ENCODE assay signal across 12 mouse cellular contexts in genomic region chr19:34265604-34266193, GRCm38 (mm10). TPM values are rescaled to one million over a fixed set of nuclear protein-coding genes. Genes with fewer than 3 reads are reported as not detected.
DNase-seq lines count a peak whose midpoint lies in the region; ATAC-seq and TF ChIP-seq lines count a peak whose summit lies in the region.
"Had no signal": no experiment of that assay in that cellular context is flagged by ENCODE, and none has a peak within 500 bp of the region (broad histone marks: within the 10 kb centered on the region; RNA-seq: fewer than 3 reads in every experiment).

No protein-coding gene starts in this region.

- H3K36me3 ChIP-seq in lung, embryonic 14.5 days (ENCODE audit: insufficient read depth): no peaks in the 10 kb centered on the region
- no peaks in the 10 kb centered on the region for H3K36me3 ChIP-seq in heart, embryonic 16.5 days (ENCODE audit: control insufficient read depth, insufficient read depth)
- no peaks in the 10 kb centered on the region for H3K36me3 ChIP-seq in stomach, embryonic 16.5 days (ENCODE audit: control insufficient read depth, insufficient read depth, low read length)
- H3K36me3 ChIP-seq: limb, embryonic 15.5 days had no signal

- peak; percentile 52 for DNase-seq in lung, embryonic 14.5 days
- no peak for DNase-seq in lung, adult 2 months
- peak; percentile 41 to 68 for DNase-seq in heart, adult 18-20 months
- no peak for DNase-seq in cerebellum, postnatal 10 days
- DNase-seq in left cerebral cortex, postnatal 4 days: no peak
- DNase-seq: cerebellum, postnatal 36 days; gastrocnemius, postnatal 10 days had no signal

- no peak for TF ChIP-seq CTCF in lung, embryonic 14.5 days (IDR thresholded peaks at IDR 0.05; ENCODE audit: low read depth)
- no peak for TF ChIP-seq CTCF in lung, adult 2 months (IDR thresholded peaks at IDR 0.05; ENCODE audit: insufficient read depth, low read length)

- no peaks in the 10 kb centered on the region for H3K9me3 ChIP-seq in lung, embryonic 14.5 days (ENCODE audit: low read depth, low read length)
- H3K9me3 ChIP-seq in heart, embryonic 16.5 days (replicated peaks; ENCODE audit: control insufficient read depth, low read length): no peaks in the 10 kb centered on the region
- H3K9me3 ChIP-seq in stomach, embryonic 16.5 days (replicated peaks; ENCODE audit: control insufficient read depth, low read length): no peaks in the 10 kb centered on the region
- H3K9me3 ChIP-seq: limb, embryonic 15.5 days had no signal

- peak overlapping the region; percentile 50; the same call in 1 of the 2 replicates for H3K27ac ChIP-seq in lung, embryonic 14.5 days (ENCODE audit: low read depth)
- peak overlapping the region; percentile 78 for H3K27ac ChIP-seq in heart, embryonic 16.5 days (ENCODE audit: low read length)
- H3K27ac ChIP-seq in stomach, embryonic 16.5 days (ENCODE audit: low read length): peak overlapping the region; percentile 42
- H3K27ac ChIP-seq: limb, embryonic 15.5 days had no signal

- no peaks in the 10 kb centered on the region for H3K4me1 ChIP-seq in lung, embryonic 14.5 days (ENCODE audit: insufficient read depth)
- H3K4me1 ChIP-seq in lung, adult 2 months (ENCODE audit: control insufficient read depth, insufficient read depth, low read length): peaks cover 9% of the 10 kb centered on the region
- peaks cover 7% of the 10 kb centered on the region for H3K4me1 ChIP-seq in heart, embryonic 16.5 days (ENCODE audit: control insufficient read depth, insufficient read depth, low read length)
- H3K4me1 ChIP-seq in stomach, embryonic 16.5 days (ENCODE audit: control insufficient read depth, insufficient read depth, low read length): no peaks in the 10 kb centered on the region; the same call in none of the 2 replicates
- H3K4me1 ChIP-seq: limb, embryonic 15.5 days had no signal

- H3K4me3 ChIP-seq in lung, embryonic 14.5 days (ENCODE audit: low read depth, low read length): no peak overlapping the region
- no peak overlapping the region for H3K4me3 ChIP-seq in lung, adult 2 months (replicated peaks; ENCODE audit: extremely low read depth, low read depth, low read length)
- H3K4me3 ChIP-seq in heart, embryonic 16.5 days (ENCODE audit: low read length): no peak overlapping the region
- no peak overlapping the region for H3K4me3 ChIP-seq in stomach, embryonic 16.5 days (replicated peaks; ENCODE audit: low read length)
- H3K4me3 ChIP-seq: limb, embryonic 15.5 days had no signal

- TF ChIP-seq POLR2A in lung, adult 2 months (IDR thresholded peaks at IDR 0.05; ENCODE audit: borderline replicate concordance, extremely low read depth, low read depth, low read length): no peak

- H3K9ac ChIP-seq in lung, embryonic 14.5 days: no peak overlapping the region
- 0 out of 2 replicates have a peak overlapping the region, but pooled peaks have one; percentile 15 for H3K9ac ChIP-seq in heart, embryonic 16.5 days (ENCODE audit: low read length)
- no peak overlapping the region for H3K9ac ChIP-seq in stomach, embryonic 16.5 days (ENCODE audit: low read length)
- H3K9ac ChIP-seq: limb, embryonic 15.5 days had no signal

- no peak for ATAC-seq in lung, embryonic 14.5 days (ENCODE audit: insufficient read depth)
- peak; percentile 28; the same call in 1 of the 2 replicates for ATAC-seq in heart, embryonic 16.5 days (replicated peaks; ENCODE audit: extremely low read depth, insufficient read depth, low FRiP score)
- peak; percentile 62; the same call in 1 of the 2 replicates for ATAC-seq in stomach, embryonic 16.5 days (ENCODE audit: insufficient read depth, low FRiP score)

- intact Hi-C loops in left cerebral cortex, postnatal 4 days (cut with DNase I): no loop called here

- no peaks in the 10 kb centered on the region for H3K27me3 ChIP-seq in lung, embryonic 14.5 days (ENCODE audit: insufficient read depth, low read length)
- H3K27me3 ChIP-seq in heart, embryonic 16.5 days (ENCODE audit: control insufficient read depth, insufficient read depth, low read length): no peaks in the 10 kb centered on the region
- no peaks in the 10 kb centered on the region for H3K27me3 ChIP-seq in stomach, embryonic 16.5 days (ENCODE audit: control insufficient read depth, insufficient read depth, low read length)
- H3K27me3 ChIP-seq: limb, embryonic 15.5 days had no signal

- no peak overlapping the region for H3K4me2 ChIP-seq in lung, embryonic 14.5 days
- H3K4me2 ChIP-seq in heart, embryonic 16.5 days (ENCODE audit: low read depth, low read length): peak overlapping the region; percentile 36; the same call in 1 of the 2 replicates
- H3K4me2 ChIP-seq in stomach, embryonic 16.5 days (ENCODE audit: low read depth, low read length): no peak overlapping the region
- H3K4me2 ChIP-seq: limb, embryonic 15.5 days had no signal

- 62% methylated on average over 5 of the region's 5 CpGs for WGBS in lung, embryonic 14.5 days
- WGBS in lung, adult 2 months: 41% methylated on average over 5 of the region's 5 CpGs
- 37% methylated on average over 5 of the region's 5 CpGs for WGBS in heart, embryonic 16.5 days
- 62% methylated on average over 5 of the region's 5 CpGs for WGBS in stomach, embryonic 16.5 days

RNA-seq across cellular contexts. Expression of gene Acta2, which starts 10.3 kb away (rescaled TPM):
- 854 and 863 TPM in 2 replicates for polyA plus RNA-seq in lung, embryonic 14.5 days (2014; fragmentation: Nextera tagmentation; extraction: Ambion mirVana)
- 337 and 584 TPM in 2 replicates for polyA plus RNA-seq in lung, adult 2 months (2012; rRNA removed)
- 100 to 1,000 TPM in 1 of 2 experiments, 10 to 100 TPM in 1; 89.3 to 104 TPM for total RNA-seq in heart, adult 18-20 months (2021)
- 1,155 and 1,297 TPM in 2 replicates for polyA plus RNA-seq in heart, embryonic 16.5 days (2015; fragmentation: Nextera tagmentation; extraction: Ambion mirVana)
- polyA plus RNA-seq in stomach, embryonic 16.5 days (2015; fragmentation: Nextera tagmentation; extraction: Ambion mirVana): 2,412 and 2,864 TPM in 2 replicates
- 10 to 100 TPM in 1 of 2 experiments, 1 to 10 TPM in 1; 9.3 to 10.5 TPM for total RNA-seq in left cerebral cortex, postnatal 4 days (2021)
- total RNA-seq: megakaryocyte-erythroid progenitor cell, adult 5-6 weeks had no signal

RNA-seq across cellular contexts. Expression of gene Fas, which starts 24.8 kb away (rescaled TPM):
- polyA plus RNA-seq in lung, embryonic 14.5 days (2014; fragmentation: Nextera tagmentation; extraction: Ambion mirVana): 5.7 and 6.3 TPM in 2 replicates
- 9.2 and 10.0 TPM in 2 replicates for polyA plus RNA-seq in lung, adult 2 months (2012; rRNA removed)
- 10 to 100 TPM; 13.9 to 18.8 TPM for total RNA-seq in heart, adult 18-20 months (2021)
- 5.8 and 6.6 TPM in 2 replicates for polyA plus RNA-seq in heart, embryonic 16.5 days (2015; fragmentation: Nextera tagmentation; extraction: Ambion mirVana)
- polyA plus RNA-seq in stomach, embryonic 16.5 days (2015; fragmentation: Nextera tagmentation; extraction: Ambion mirVana): 5.1 and 5.9 TPM in 2 replicates
- 1 to 10 TPM in 1 of 2 experiments, not detected in 1; 1.2 TPM for total RNA-seq in left cerebral cortex, postnatal 4 days (2021)
- polyA plus RNA-seq: testis, adult 2 months had no signal

Comparison
In these comparisons a context has a peak if more than half of its experiments do, and no peak if none do; other contexts are left out.
1. DNase-seq: peak in lung, embryonic 14.5 days (single experiment) and heart, adult 18-20 months (2 of 2); none in lung, adult 2 months (single experiment), cerebellum, postnatal 10 days (0 of 2) and left cerebral cortex, postnatal 4 days (single experiment).
2. Peak in every context shown above with its lines, with median percentiles within 50 percentile points of each other: H3K27ac ChIP-seq.